Mouse (Mus musculus): ENCODE data around the gene Stard9. TPM values are rescaled to one million over a fixed set of nuclear protein-coding genes. Genes with fewer than 3 reads are reported as not detected.
A peak's percentile ranks its signal among the peaks of the same experiment; 100 is the strongest.

Stard9 gene
- polyA plus RNA-seq, 1 experiment = 5.1 TPM

DNA sequence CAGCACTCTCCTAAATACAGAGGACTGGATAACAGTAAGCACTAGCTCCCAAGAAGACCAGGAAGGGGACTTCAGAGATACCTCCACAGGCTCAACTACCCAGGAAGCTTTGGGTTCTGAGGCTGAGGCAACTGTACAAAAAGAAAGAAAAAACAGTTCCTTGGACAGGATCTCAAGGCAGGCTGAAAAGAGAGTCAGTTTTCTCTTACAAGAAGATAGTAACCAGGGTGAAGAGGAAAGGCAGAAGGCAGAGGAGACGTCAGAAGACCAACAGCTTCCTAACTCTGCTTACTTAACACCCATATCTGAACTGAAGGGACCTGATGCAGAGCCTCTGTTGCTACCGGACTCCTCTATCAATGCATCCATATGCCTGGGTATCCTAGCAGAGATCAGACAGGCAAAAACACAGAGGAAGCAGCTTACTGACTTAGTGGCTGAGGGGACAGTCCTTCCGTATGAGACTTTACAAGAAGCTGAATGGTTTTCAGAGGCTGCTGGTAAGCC is 71.5 kb downstream of the Stard9 start:
- Histone ChIP-seq H3K79me2 (ENCODE audit: control insufficient read depth, insufficient read depth) (no peaks in the 10 kb centered on the region), H3K36me3 (ENCODE audit: control insufficient read depth, insufficient read depth) (peaks cover 11% of the 10 kb centered on the region)
- TF ChIP-seq TCF12 (IDR thresholded peaks at IDR 0.05; ENCODE audit: insufficient read depth, poor library complexity, severe bottlenecking) (no peak), MYOD1 (IDR thresholded peaks at IDR 0.05; ENCODE audit: control insufficient read depth in 1 of 3, insufficient read length in 2 of 3, low read depth in 2 of 3) (no peak), USF1 (IDR thresholded peaks at IDR 0.05; ENCODE audit: low read depth) (no peak), MYOG (IDR thresholded peaks at IDR 0.05; ENCODE audit: control insufficient read depth in 1 of 3, insufficient read depth in 1 of 3, insufficient read length in 2 of 3, low read depth in 2 of 3) (no peak), TCF3 (IDR thresholded peaks at IDR 0.05; ENCODE audit: insufficient read length, low read depth) (no peak), E2F4 (IDR thresholded peaks at IDR 0.05; ENCODE audit: insufficient read depth) (no peak), MAX (IDR thresholded peaks at IDR 0.05; ENCODE audit: low read depth) (no peak), REST (IDR thresholded peaks at IDR 0.05; ENCODE audit: insufficient read depth, insufficient read length) (no peak), POLR2AphosphoS2 (IDR thresholded peaks at IDR 0.05; ENCODE audit: insufficient read length, low read depth) (no peak), POLR2A (IDR thresholded peaks at IDR 0.05; ENCODE audit: insufficient read length, low read depth) (no peak), CEBPB (IDR thresholded peaks at IDR 0.05; ENCODE audit: insufficient read depth, poor library complexity, severe bottlenecking) (no peak), SRF (IDR thresholded peaks at IDR 0.05; ENCODE audit: control insufficient read depth, insufficient read length, low read depth) (no peak)

DNA sequence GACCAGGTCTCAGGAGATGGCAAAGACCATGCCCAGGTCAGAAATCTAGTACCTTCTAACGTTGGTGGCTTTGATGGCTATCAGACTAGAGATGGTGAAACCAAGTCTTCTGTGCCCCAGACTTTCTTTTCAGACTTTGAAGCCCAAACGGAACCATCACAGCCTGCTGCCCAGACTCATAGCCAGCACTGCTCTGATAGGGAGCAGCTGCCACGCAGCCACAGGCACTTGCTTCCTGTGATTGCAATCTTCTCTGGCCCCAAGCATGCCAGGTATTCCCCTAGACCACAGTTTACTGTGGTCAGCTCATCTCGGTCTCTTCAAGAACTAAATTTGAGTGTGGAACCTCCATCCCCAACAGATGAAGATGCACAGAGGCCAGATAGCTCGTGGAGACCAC is 73.8 kb downstream of the Stard9 start:
- Histone ChIP-seq H3K4me3 (no peak overlapping the region), H3K36me3 (ENCODE audit: control insufficient read depth, insufficient read depth) (peaks cover 14% of the 10 kb centered on the region), H3K4me2 (ENCODE audit: low read depth) (peak overlapping the region; percentile 14), H3K79me2 (ENCODE audit: control insufficient read depth, insufficient read depth) (no peaks in the 10 kb centered on the region), H3K27me3 (ENCODE audit: control insufficient read depth, insufficient read depth, insufficient read length) (no peaks in the 10 kb centered on the region), H3ac (ENCODE audit: control insufficient read depth, insufficient read length) (no peak overlapping the region)
- peak; percentile 49 to 95 (median 55) for TF ChIP-seq MYOG (IDR thresholded peaks at IDR 0.05; ENCODE audit: control insufficient read depth in 1 of 3, insufficient read depth in 1 of 3, insufficient read length in 2 of 3, low read depth in 2 of 3)
- peak; percentile 14 to 82 (median 32) for TF ChIP-seq MYOD1 (IDR thresholded peaks at IDR 0.05; ENCODE audit: control insufficient read depth in 1 of 3, insufficient read length in 2 of 3, low read depth in 2 of 3)
- peak; percentile 57 for TF ChIP-seq TCF3 (IDR thresholded peaks at IDR 0.05; ENCODE audit: insufficient read length, low read depth)
- TF ChIP-seq E2F4 (IDR thresholded peaks at IDR 0.05; ENCODE audit: insufficient read depth) = no peak

More for the DNA sequence above, 71.5 kb downstream of the Stard9 start:
- Histone ChIP-seq H3K4me2 (ENCODE audit: low read depth) (no peak overlapping the region), H3K4me3 (no peak overlapping the region), H3ac (ENCODE audit: control insufficient read depth, insufficient read length) (no peak overlapping the region), H3K27me3 (ENCODE audit: control insufficient read depth, insufficient read depth, insufficient read length) (no peaks in the 10 kb centered on the region)

DNA sequence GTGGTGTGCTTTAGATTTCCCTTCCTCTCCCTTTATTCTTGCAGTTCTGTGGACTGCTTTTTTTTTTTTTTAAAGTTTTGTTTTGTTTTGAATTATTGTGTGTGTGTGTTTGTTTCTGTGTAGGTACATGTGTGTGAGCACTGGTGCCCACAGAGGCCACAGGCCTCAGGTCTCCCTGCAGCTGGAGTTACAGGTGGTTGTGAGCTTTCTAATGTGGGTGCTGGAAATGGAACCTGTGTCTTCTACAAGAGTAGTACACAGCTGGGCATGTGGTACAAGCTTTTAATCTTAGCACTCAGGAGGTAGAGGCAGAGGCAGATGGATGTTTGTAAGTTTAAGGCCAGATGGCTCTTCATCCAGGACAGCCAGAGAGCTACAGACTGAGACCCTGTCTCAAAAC is 78.1 kb downstream of the Stard9 start:
- no peaks in the 10 kb centered on the region for H3K79me2 ChIP-seq (ENCODE audit: control insufficient read depth, insufficient read depth)
- H3K4me3 ChIP-seq = no peak overlapping the region
- no peak overlapping the region for H3ac ChIP-seq (ENCODE audit: control insufficient read depth, insufficient read length)
- no peak overlapping the region for H3K4me2 ChIP-seq (ENCODE audit: low read depth)
- TF ChIP-seq SRF (IDR thresholded peaks at IDR 0.05; ENCODE audit: control insufficient read depth, insufficient read length, low read depth) = no peak
- TF ChIP-seq MYOD1 (IDR thresholded peaks at IDR 0.05; ENCODE audit: control insufficient read depth in 1 of 3, insufficient read length in 2 of 3, low read depth in 2 of 3) = no peak
- TF ChIP-seq E2F4 (IDR thresholded peaks at IDR 0.05; ENCODE audit: insufficient read depth) = no peak
- TF ChIP-seq TCF3 (IDR thresholded peaks at IDR 0.05; ENCODE audit: insufficient read length, low read depth) = no peak
- no peak for TF ChIP-seq POLR2A (IDR thresholded peaks at IDR 0.05; ENCODE audit: insufficient read length, low read depth)
- TF ChIP-seq TCF12 (IDR thresholded peaks at IDR 0.05; ENCODE audit: insufficient read depth, poor library complexity, severe bottlenecking) = no peak
- TF ChIP-seq MAX (IDR thresholded peaks at IDR 0.05; ENCODE audit: low read depth) = no peak
- TF ChIP-seq USF1 (IDR thresholded peaks at IDR 0.05; ENCODE audit: low read depth) = no peak
- TF ChIP-seq MYOG (IDR thresholded peaks at IDR 0.05; ENCODE audit: control insufficient read depth in 1 of 3, insufficient read depth in 1 of 3, insufficient read length in 2 of 3, low read depth in 2 of 3) = no peak
- TF ChIP-seq REST (IDR thresholded peaks at IDR 0.05; ENCODE audit: insufficient read depth, insufficient read length) = no peak
- TF ChIP-seq POLR2AphosphoS2 (IDR thresholded peaks at IDR 0.05; ENCODE audit: insufficient read length, low read depth) = no peak
- no peak for TF ChIP-seq CEBPB (IDR thresholded peaks at IDR 0.05; ENCODE audit: insufficient read depth, poor library complexity, severe bottlenecking)
- H3K36me3 ChIP-seq (ENCODE audit: control insufficient read depth, insufficient read depth) = peaks cover 20% of the 10 kb centered on the region
- no peaks in the 10 kb centered on the region for H3K27me3 ChIP-seq (ENCODE audit: control insufficient read depth, insufficient read depth, insufficient read length)

DNA sequence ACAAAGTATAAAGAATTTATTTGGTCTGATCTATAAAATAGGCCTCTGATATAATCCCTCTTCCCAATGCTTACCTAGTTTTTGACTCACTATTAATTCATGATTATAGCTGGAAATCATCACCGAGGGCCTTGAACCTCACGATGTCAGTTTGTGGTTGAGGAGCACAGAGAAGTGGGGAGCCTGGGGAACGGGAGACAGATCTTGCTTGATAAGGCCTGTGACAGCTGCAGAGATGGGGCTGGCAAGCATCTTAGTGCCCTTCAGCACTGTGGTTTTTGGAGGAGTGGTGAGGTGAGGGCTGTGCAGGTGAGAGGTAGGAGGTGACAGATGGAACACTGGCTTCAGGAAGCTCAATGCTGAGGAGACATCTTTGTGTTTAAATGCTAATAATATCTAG is 81.2 kb downstream of the Stard9 start:
- Histone ChIP-seq H3K4me3 (no peak overlapping the region), H3K4me2 (ENCODE audit: low read depth) (no peak overlapping the region), H3K36me3 (ENCODE audit: control insufficient read depth, insufficient read depth) (peaks cover 40% of the 10 kb centered on the region), H3K27me3 (ENCODE audit: control insufficient read depth, insufficient read depth, insufficient read length) (no peaks in the 10 kb centered on the region), H3ac (ENCODE audit: control insufficient read depth, insufficient read length) (no peak overlapping the region), H3K79me2 (ENCODE audit: control insufficient read depth, insufficient read depth) (no peaks in the 10 kb centered on the region)
- TF ChIP-seq CEBPB (IDR thresholded peaks at IDR 0.05; ENCODE audit: insufficient read depth, poor library complexity, severe bottlenecking) = no peak
- no peak for TF ChIP-seq SRF (IDR thresholded peaks at IDR 0.05; ENCODE audit: control insufficient read depth, insufficient read length, low read depth)
- TF ChIP-seq MYOD1 (IDR thresholded peaks at IDR 0.05; ENCODE audit: control insufficient read depth in 1 of 3, insufficient read length in 2 of 3, low read depth in 2 of 3) = no peak
- no peak for TF ChIP-seq MAX (IDR thresholded peaks at IDR 0.05; ENCODE audit: low read depth)
- no peak for TF ChIP-seq E2F4 (IDR thresholded peaks at IDR 0.05; ENCODE audit: insufficient read depth)
- no peak for TF ChIP-seq POLR2A (IDR thresholded peaks at IDR 0.05; ENCODE audit: insufficient read length, low read depth)

DNA sequence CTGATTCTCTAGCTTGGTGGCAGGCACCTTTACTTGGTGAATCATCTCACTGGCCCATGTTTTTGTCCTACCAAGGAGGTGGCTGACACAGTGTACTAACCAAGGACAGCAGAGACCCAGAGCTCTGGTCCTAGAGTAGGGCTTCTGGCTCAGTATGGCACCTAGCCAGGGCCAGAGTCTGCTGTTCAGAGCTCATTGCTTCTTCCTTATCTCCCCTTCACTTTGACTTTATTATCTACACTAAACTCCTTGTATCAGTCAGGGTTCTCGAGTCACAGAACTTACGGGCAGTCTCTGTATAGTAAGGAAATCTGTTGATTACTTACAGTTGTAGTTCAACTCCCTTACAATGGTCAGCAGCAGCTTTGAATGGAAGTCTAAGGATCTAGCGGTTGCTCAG is 82.0 kb downstream of the Stard9 start:
- no peak overlapping the region for H3K4me2 ChIP-seq (ENCODE audit: low read depth)
- TF ChIP-seq MYOD1 (IDR thresholded peaks at IDR 0.05; ENCODE audit: control insufficient read depth in 1 of 3, insufficient read length in 2 of 3, low read depth in 2 of 3) = no peak
- TF ChIP-seq POLR2A (IDR thresholded peaks at IDR 0.05; ENCODE audit: insufficient read length, low read depth) = no peak
- TF ChIP-seq SRF (IDR thresholded peaks at IDR 0.05; ENCODE audit: control insufficient read depth, insufficient read length, low read depth) = no peak
- TF ChIP-seq MAX (IDR thresholded peaks at IDR 0.05; ENCODE audit: low read depth) = no peak
- no peak for TF ChIP-seq E2F4 (IDR thresholded peaks at IDR 0.05; ENCODE audit: insufficient read depth)
- TF ChIP-seq TCF12 (IDR thresholded peaks at IDR 0.05; ENCODE audit: insufficient read depth, poor library complexity, severe bottlenecking) = no peak
- TF ChIP-seq REST (IDR thresholded peaks at IDR 0.05; ENCODE audit: insufficient read depth, insufficient read length) = no peak
- no peak for TF ChIP-seq TCF3 (IDR thresholded peaks at IDR 0.05; ENCODE audit: insufficient read length, low read depth)
- no peak for TF ChIP-seq MYOG (IDR thresholded peaks at IDR 0.05; ENCODE audit: control insufficient read depth in 1 of 3, insufficient read depth in 1 of 3, insufficient read length in 2 of 3, low read depth in 2 of 3)
- peaks cover 37% of the 10 kb centered on the region for H3K36me3 ChIP-seq (ENCODE audit: control insufficient read depth, insufficient read depth)
- no peaks in the 10 kb centered on the region for H3K79me2 ChIP-seq (ENCODE audit: control insufficient read depth, insufficient read depth)
- no peak overlapping the region for H3K4me3 ChIP-seq
- no peak overlapping the region for H3ac ChIP-seq (ENCODE audit: control insufficient read depth, insufficient read length)
- H3K27me3 ChIP-seq (ENCODE audit: control insufficient read depth, insufficient read depth, insufficient read length) = no peaks in the 10 kb centered on the region

Measured in myocyte (in vitro differentiated cells).